Mouse (Mus musculus) small intestine, adult 2 months (tissue): ENCODE data around the gene Ptprd.

ENCODE experiments used
- CTCF ChIP-seq: fragments of 200-500 bp; IDR thresholded peaks from 2 replicates; pipeline ENCODE4 v1.5.1; 2012; ENCODE audit warnings: low read depth, mild to moderate bottlenecking, control low read depth, inconsistent platforms, low read length, moderate library complexity, mixed read lengths; ENCODE audit not compliant: insufficient replicate concordance, insufficient read length; ENCODE audit errors: extremely low read depth
- POLR2A ChIP-seq: fragments of 200-500 bp; IDR thresholded peaks from 2 replicates; pipeline ENCODE4 v1.6.1; 2012; ENCODE audit warnings: low read depth, mild to moderate bottlenecking, control low read depth, inconsistent platforms, low read length, moderate library complexity

DNA sequence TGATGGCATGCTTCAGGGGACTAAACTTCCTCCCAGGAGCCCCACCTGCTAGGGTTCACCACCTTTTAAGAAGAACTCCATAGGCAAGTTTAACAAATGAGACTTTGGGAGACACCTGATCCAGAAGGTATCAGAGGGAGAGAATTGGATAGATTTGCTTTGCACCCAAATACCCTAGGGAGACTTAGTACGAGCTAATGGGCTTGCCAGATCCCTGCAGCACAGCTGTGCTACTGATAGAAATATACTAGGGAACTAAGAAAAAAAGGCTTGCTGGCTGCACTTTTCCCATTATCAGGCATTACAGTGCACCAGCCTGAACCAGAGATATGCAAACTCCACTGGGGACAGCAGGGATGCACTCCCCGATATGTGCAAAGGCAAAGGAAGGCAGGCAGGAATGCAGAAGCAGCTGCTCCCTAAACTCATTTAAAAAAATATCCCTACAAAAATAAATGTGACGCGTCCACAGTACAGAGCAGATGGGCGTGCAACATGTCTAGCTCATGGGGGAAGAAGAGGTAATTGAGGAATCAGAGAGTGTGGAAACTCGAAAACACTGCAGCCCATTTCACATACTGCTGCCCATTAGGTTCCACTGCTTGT, 1831.3 kb downstream of the Ptprd start:
- TF ChIP-seq POLR2A (no peak), CTCF (no peak)
